Mouse (Mus musculus) heart, postnatal 0 days (tissue): ENCODE measurements around the gene Ap3s2. TPM values are rescaled to one million over a fixed set of nuclear protein-coding genes. Genes with fewer than 3 reads are reported as not detected.
A peak's percentile ranks its signal among the peaks of the same experiment; 100 is the strongest.

Source experiments
- ATAC-seq: fragments of 200-750 bp; cut with Nextera tagmentation; 2 replicates; pipeline ENCODE4 v1.8.0; 2017; ENCODE audit warnings: low read depth, moderate number of reproducible peaks, moderate library complexity; ENCODE audit not compliant: insufficient read depth
- DNase-seq: peaks from one replicate; pipeline ENCODE4 v3.0.0-alpha.2; 2016; ENCODE audit warnings: low spot score
- H3K27ac ChIP-seq: fragments of 300-500 bp; sonication (generic); 2 replicates; pipeline ENCODE4 v1.5.1; 2014; ENCODE audit warnings: low read depth, mild to moderate bottlenecking
- H3K27me3 ChIP-seq: fragments of 300-500 bp; sonication (generic); 2 replicates; pipeline ENCODE4 v1.6.1; 2014; ENCODE audit warnings: low read length, mixed read lengths; ENCODE audit not compliant: control insufficient read depth, insufficient read depth
- H3K36me3 ChIP-seq: fragments of 300-500 bp; sonication (generic); replicated peaks from 2 replicates; pipeline ENCODE4 v1.6.1; 2014; ENCODE audit warnings: low read length, mixed read lengths; ENCODE audit not compliant: control insufficient read depth, insufficient read depth
- H3K4me1 ChIP-seq: fragments of 300-500 bp; sonication (generic); 2 replicates; pipeline ENCODE4 v1.6.1; 2014; ENCODE audit warnings: antibody characterized with exemption; ENCODE audit not compliant: control insufficient read depth, insufficient read depth
- H3K4me2 ChIP-seq: fragments of 300-500 bp; sonication (generic); 2 replicates; pipeline ENCODE4 v1.6.1; 2014; ENCODE audit warnings: low read depth, mild to moderate bottlenecking, low read length, moderate library complexity
- H3K4me3 ChIP-seq: fragments of 300-500 bp; sonication (generic); 2 replicates; pipeline ENCODE4 v1.5.1; 2014; ENCODE audit warnings: low read depth, low read length
- H3K9ac ChIP-seq: fragments of 300-500 bp; sonication (generic); replicated peaks from 2 replicates; pipeline ENCODE4 v1.6.1; 2014; ENCODE audit warnings: low read depth, low read length, mixed read lengths
- H3K9me3 ChIP-seq: fragments of 300-500 bp; sonication (generic); replicated peaks from 2 replicates; pipeline ENCODE4 v1.6.1; 2016; ENCODE audit warnings: low read length; ENCODE audit not compliant: control insufficient read depth
- CTCF ChIP-seq: IDR thresholded peaks from 2 replicates; pipeline ENCODE4 v1.5.1; 2016; ENCODE audit warnings: antibody characterized with exemption, control low read depth, low read depth
- EP300 ChIP-seq: IDR thresholded peaks from 2 replicates; pipeline ENCODE4 v1.6.1; 2016; ENCODE audit warnings: antibody characterized with exemption, low read depth
- whole genome bisulfite sequencing: fragments of 180-500 bp; shearing (Covaris S2); extraction: QIAGEN DNeasy Blood & Tissue Kit; methylation state at CpG from one replicate; pipeline ENCODE4 v1.1.7; 2014; 5-methylcytosine and 5-hydroxymethylcytosine counted together
- polyA plus RNA-seq: library from polyadenylated mRNA; unstranded; fragments of >200 nt; fragmentation: Nextera tagmentation; extraction: Ambion mirVana; gene quantifications from 2 replicates; pipeline ENCODE4 v1.2.1, GENCODE M21; 2015
- total RNA-seq: library from RNA; depleted of rRNA; stranded (reverse); fragments of >200 nt; gene quantifications from 2 replicates; pipeline ENCODE4 v1.2.3, GENCODE M21; 2014; ENCODE audit warnings: low replicate concordance

Ap3s2 gene
- total and polyA plus RNA-seq, 2 experiments from 2014 or later: 9.8 to 21.5 TPM

DNA sequence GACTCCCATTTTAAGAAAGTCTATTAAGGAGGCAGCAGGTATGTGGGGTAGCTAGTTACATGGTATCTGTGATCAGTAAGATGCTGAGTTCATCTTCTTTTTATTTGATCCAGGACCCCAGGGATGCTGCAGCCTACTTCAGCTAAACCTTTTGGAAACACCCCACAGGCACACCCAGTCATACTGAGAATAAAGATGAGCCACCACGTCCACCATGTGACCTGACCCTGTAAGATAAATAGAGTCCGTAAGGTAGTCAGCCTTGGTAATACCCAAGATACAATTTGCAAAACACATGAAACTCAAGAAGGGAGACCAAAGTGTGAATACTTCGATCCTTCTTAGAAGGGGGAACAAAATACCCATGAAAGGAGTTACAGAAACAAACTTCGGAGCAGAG, 64.1 kb downstream of the Ap3s2 start:
- H3K9me3 ChIP-seq: no peaks in the 10 kb centered on the region
- WGBS: 83% methylated on average over 4 of the region's 4 CpGs
- no peak for TF ChIP-seq EP300
- no peak for TF ChIP-seq CTCF
- no peak overlapping the region for H3K9ac ChIP-seq
- ATAC-seq (no peak), DNase-seq (no peak)
- no peak overlapping the region for H3K27ac ChIP-seq
- no peaks in the 10 kb centered on the region for H3K27me3 ChIP-seq
- H3K4me3 ChIP-seq: no peak overlapping the region
- H3K36me3 ChIP-seq: no peaks in the 10 kb centered on the region
- 0 out of 2 replicates have a peak, but pooled peaks cover 4% of the 10 kb centered on the region for H3K4me1 ChIP-seq
- no peak overlapping the region for H3K4me2 ChIP-seq

GRCm38 (mm10) chr7:79847456-79848451, 72.7 kb downstream of the Ap3s2 start:
- Histone ChIP-seq H3K36me3 (no peaks in the 10 kb centered on the region), H3K4me1 (peaks cover 8% of the 10 kb centered on the region; the same call in 1 of the 2 replicates), H3K9ac (peak overlapping the region; percentile 45), H3K9me3 (no peaks in the 10 kb centered on the region), H3K4me3 (peak overlapping the region; percentile 52), H3K4me2 (peak overlapping the region; percentile 83), H3K27me3 (peaks cover 13% of the 10 kb centered on the region), H3K27ac (peak overlapping the region; percentile 8; the same call in 1 of the 2 replicates)
- ATAC-seq (peak; percentile 54), DNase-seq (peak; percentile 46)
- TF ChIP-seq EP300: no peak
- WGBS: 8% methylated on average over 50 of the region's 53 CpGs

DNA sequence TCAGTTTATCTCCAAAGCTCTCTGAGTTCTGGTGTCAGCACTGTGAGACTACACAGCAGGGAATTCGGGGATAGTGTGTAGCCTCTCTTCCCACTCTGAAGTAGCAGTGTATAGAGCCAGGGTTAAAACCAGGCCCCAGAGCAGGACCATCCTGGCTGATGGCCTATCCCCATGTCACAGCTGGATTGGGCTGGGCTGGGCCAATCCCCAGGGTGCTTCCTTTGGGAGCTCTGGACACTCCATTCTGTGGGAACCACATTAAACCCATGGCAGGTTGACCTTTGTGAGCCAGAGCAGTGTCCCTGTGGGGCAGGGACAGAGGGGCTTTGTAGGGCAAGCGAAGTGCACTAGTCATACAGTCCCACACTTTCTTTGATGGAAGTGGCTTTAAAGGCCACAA, 74.1 kb downstream of the Ap3s2 start:
- ATAC-seq (no peak), DNase-seq (no peak)
- H3K27ac ChIP-seq: no peak overlapping the region
- H3K9me3 ChIP-seq: no peaks in the 10 kb centered on the region
- no peaks in the 10 kb centered on the region for H3K36me3 ChIP-seq
- no peak overlapping the region for H3K9ac ChIP-seq
- TF ChIP-seq CTCF: no peak
- no peak for TF ChIP-seq EP300
- no peak overlapping the region for H3K4me2 ChIP-seq
- WGBS: 73% methylated on average over 2 of the region's 2 CpGs
- H3K4me3 ChIP-seq: no peak overlapping the region
- peaks cover 13% of the 10 kb centered on the region for H3K27me3 ChIP-seq
- peaks cover 8% of the 10 kb centered on the region; the same call in 1 of the 2 replicates for H3K4me1 ChIP-seq

- H3K27me3 ChIP-seq: peaks cover 10% of the 10 kb centered on the region
- no peak overlapping the region for H3K4me3 ChIP-seq
- H3K4me2 ChIP-seq: no peak overlapping the region
- TF ChIP-seq CTCF: no peak
- TF ChIP-seq EP300: no peak
- H3K9ac ChIP-seq: no peak overlapping the region
- ATAC-seq (no peak), DNase-seq (no peak)
- peaks cover 8% of the 10 kb centered on the region; the same call in 1 of the 2 replicates for H3K4me1 ChIP-seq
- no peaks in the 10 kb centered on the region for H3K36me3 ChIP-seq
- H3K9me3 ChIP-seq: no peaks in the 10 kb centered on the region
- no peak overlapping the region for H3K27ac ChIP-seq
- WGBS: 56% methylated on average over 8 of the region's 8 CpGs
Observed at GRCm38 (mm10) chr7:79844090-79844802, 76.2 kb downstream of the Ap3s2 start.

GRCm38 (mm10) chr7:79842163-79842562, 78.3 kb downstream of the Ap3s2 start:
- TF ChIP-seq EP300 (no peak), CTCF (no peak)
- Histone ChIP-seq H3K9ac (no peak overlapping the region), H3K4me1 (0 out of 2 replicates have a peak, but pooled peaks cover 2% of the 10 kb centered on the region), H3K27me3 (peaks cover 3% of the 10 kb centered on the region), H3K4me3 (no peak overlapping the region), H3K27ac (no peak overlapping the region), H3K4me2 (no peak overlapping the region), H3K36me3 (no peaks in the 10 kb centered on the region), H3K9me3 (no peaks in the 10 kb centered on the region)
- ATAC-seq (no peak), DNase-seq (no peak)
- 67% methylated on average over 7 of the region's 7 CpGs for WGBS
